Mouse (Mus musculus) ES-Bruce4 (cell line): ENCODE data around the gene Ccdc136. TPM values are rescaled to one million over a fixed set of nuclear protein-coding genes. Genes with fewer than 3 reads are reported as not detected.

Experiments used
- H3K27ac ChIP-seq: 2 replicates; pipeline ENCODE4 v1.5.1; 2012; ENCODE audit warnings: low read length, inconsistent platforms; ENCODE audit not compliant: insufficient read depth
- H3K27me3 ChIP-seq: 2 replicates; pipeline ENCODE4 v1.6.1; 2012; ENCODE audit warnings: mild to moderate bottlenecking, low read length, inconsistent platforms; ENCODE audit not compliant: control insufficient read depth, poor library complexity, insufficient read depth, severe bottlenecking
- H3K36me3 ChIP-seq: 2 replicates; pipeline ENCODE4 v1.6.1; 2012; ENCODE audit warnings: inconsistent platforms, mild to moderate bottlenecking, low read length, moderate library complexity; ENCODE audit not compliant: control insufficient read depth, poor library complexity, insufficient read depth, severe bottlenecking
- H3K4me1 ChIP-seq: one replicate; pipeline ENCODE4 v1.8.1; 2011; ENCODE audit warnings: low read length; ENCODE audit not compliant: control insufficient read depth, insufficient read depth
- H3K4me3 ChIP-seq: 2 replicates; pipeline ENCODE4 v1.5.1; 2011; ENCODE audit warnings: low read depth, mild to moderate bottlenecking, low read length
- H3K9ac ChIP-seq: 2 replicates; pipeline ENCODE4 v1.6.1; 2012; ENCODE audit warnings: low read depth, mild to moderate bottlenecking, inconsistent platforms; ENCODE audit not compliant: poor library complexity, severe bottlenecking
- H3K9me3 ChIP-seq: replicated peaks from 2 replicates; pipeline ENCODE4 v1.6.1; 2012; ENCODE audit warnings: mild to moderate bottlenecking, low read length, inconsistent platforms; ENCODE audit not compliant: control insufficient read depth, poor library complexity, insufficient read depth, severe bottlenecking
- CTCF ChIP-seq: IDR thresholded peaks from one replicate; pipeline ENCODE4 v1.8.1; 2011; ENCODE audit warnings: low read depth, low read length
- EP300 ChIP-seq: IDR thresholded peaks from 2 replicates; pipeline ENCODE4 v1.6.1; 2011; ENCODE audit warnings: low read depth, low read length; ENCODE audit not compliant: insufficient read depth
- POLR2A ChIP-seq: IDR thresholded peaks from one replicate; pipeline ENCODE4 v1.8.1; 2011; ENCODE audit warnings: low read length; ENCODE audit not compliant: insufficient read depth
- polyA plus RNA-seq: library from polyadenylated mRNA; stranded (reverse); fragments of >200 nt; gene quantifications from 2 replicates; pipeline ENCODE4 v1.2.4, GENCODE M21; 2011; ENCODE audit warnings: low read depth; ENCODE audit not compliant: missing spikeins, insufficient read depth, insufficient read length

Gene Ccdc136
- polyA plus RNA-seq, 1 experiment: 22.7 TPM

DNA sequence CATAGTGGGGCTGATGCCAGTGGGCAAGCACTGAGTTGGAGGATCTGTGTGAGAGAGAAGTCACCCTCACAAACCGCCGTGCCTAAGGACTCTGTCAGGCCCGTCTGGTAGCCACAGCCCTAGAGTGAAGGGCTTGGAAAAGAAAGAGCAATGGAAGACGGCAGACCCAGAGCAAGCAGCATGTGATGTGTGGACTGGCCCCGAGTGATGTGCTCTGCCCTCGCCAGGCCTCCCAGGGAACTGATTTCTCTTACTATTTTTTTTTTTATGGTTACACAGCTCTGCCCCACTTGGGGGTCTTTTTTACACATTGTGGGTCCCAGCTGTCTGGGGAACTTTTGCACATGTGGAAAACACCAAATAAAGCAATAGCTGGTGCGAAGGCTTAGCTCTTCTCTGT, 65.4 kb downstream of the Ccdc136 start:
- Histone ChIP-seq H3K27ac (no peak overlapping the region), H3K27me3 (no peaks in the 10 kb centered on the region), H3K9ac (no peak overlapping the region), H3K4me1 (no peaks in the 10 kb centered on the region), H3K9me3 (no peaks in the 10 kb centered on the region), H3K4me3 (no peak overlapping the region), H3K36me3 (no peaks in the 10 kb centered on the region)
- TF ChIP-seq POLR2A (no peak), EP300 (no peak), CTCF (no peak)

DNA sequence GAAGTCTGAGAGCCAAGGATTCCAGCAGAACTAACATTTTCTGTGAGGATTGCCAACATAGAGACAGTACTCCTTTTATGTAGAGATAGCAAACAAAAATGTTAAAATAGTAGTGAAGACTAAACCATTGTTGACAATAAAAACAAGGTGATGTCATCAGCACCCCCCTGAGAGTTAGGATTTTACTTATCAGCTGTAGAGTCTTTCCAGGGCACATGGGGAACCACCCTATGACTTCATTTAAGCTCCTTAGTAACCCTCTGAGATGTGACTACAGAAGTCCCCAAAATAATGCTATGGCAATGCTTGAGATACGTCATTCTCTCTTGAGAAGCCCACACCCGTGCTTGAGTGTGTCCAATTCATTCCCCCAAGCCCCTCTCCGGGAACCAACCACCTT, 67.3 kb downstream of the Ccdc136 start:
- no peak overlapping the region for H3K27ac ChIP-seq
- no peaks in the 10 kb centered on the region for H3K4me1 ChIP-seq
- H3K36me3 ChIP-seq: no peaks in the 10 kb centered on the region
- no peaks in the 10 kb centered on the region for H3K27me3 ChIP-seq
- TF ChIP-seq CTCF (no peak), POLR2A (no peak), EP300 (no peak)
- H3K9me3 ChIP-seq: no peaks in the 10 kb centered on the region
- no peak overlapping the region for H3K9ac ChIP-seq
- H3K4me3 ChIP-seq: no peak overlapping the region

GRCm38 (mm10) chr6:29467583-29468354, 71.7 kb downstream of the Ccdc136 start, which contains the start of gene Atp6v1f:
TSS of gene Atp6v1f (plus strand) at chr6:29467718.
- H3K9me3 ChIP-seq: no peaks in the 10 kb centered on the region
- H3K27me3 ChIP-seq: no peaks in the 10 kb centered on the region
- peak within 1 kb of the TSS; percentile 54 for H3K9ac ChIP-seq
- H3K4me3 ChIP-seq: peak within 1 kb of the TSS; percentile 83
- no peaks in the 10 kb centered on the region for H3K4me1 ChIP-seq
- peak within 1 kb of the TSS; percentile 28; the same call in 1 of the 2 replicates for H3K27ac ChIP-seq
- H3K36me3 ChIP-seq: peaks cover 4% of the 10 kb centered on the region; the same call in 1 of the 2 replicates
- no peak for TF ChIP-seq CTCF
- no peak for TF ChIP-seq POLR2A
- no peak for TF ChIP-seq EP300

DNA sequence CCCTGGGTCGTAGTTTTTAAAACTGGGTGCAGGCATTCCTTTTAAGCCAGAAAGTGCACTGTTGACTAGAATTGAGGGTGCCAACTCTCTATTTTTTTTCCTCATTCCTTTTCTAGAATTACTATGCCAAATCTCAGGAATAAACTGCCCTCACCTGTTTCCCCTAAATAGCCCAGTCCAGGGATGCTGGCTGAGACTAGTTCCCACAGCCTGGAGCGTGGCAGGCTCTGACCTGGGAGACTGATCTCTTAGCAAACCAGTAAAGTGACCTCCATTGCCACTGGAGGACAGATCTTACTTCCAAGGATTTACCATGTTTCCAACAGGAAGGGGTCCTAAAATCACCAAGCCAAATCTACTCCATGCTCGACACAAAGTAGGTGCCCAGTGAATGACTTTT, 72.7 kb downstream of the Ccdc136 start:
- no peaks in the 10 kb centered on the region for H3K4me1 ChIP-seq
- H3K4me3 ChIP-seq: no peak overlapping the region
- peaks cover 4% of the 10 kb centered on the region; the same call in 1 of the 2 replicates for H3K36me3 ChIP-seq
- H3K9me3 ChIP-seq: no peaks in the 10 kb centered on the region
- H3K9ac ChIP-seq: peak overlapping the region; percentile 54
- H3K27ac ChIP-seq: no peak overlapping the region
- TF ChIP-seq POLR2A (no peak), CTCF (no peak), EP300 (no peak)
- H3K27me3 ChIP-seq: no peaks in the 10 kb centered on the region

GRCm38 (mm10) chr6:29471137-29471536, 75.0 kb downstream of the Ccdc136 start, which contains the start of gene Atp6v1fnb:
TSS of gene Atp6v1fnb (plus strand) at chr6:29471437.
- H3K36me3 ChIP-seq: peaks cover 4% of the 10 kb centered on the region; the same call in 1 of the 2 replicates
- H3K9ac ChIP-seq: no peak within 1 kb of the TSS
- H3K4me3 ChIP-seq: no peak within 1 kb of the TSS
- no peaks in the 10 kb centered on the region for H3K9me3 ChIP-seq
- no peak for TF ChIP-seq EP300
- no peak for TF ChIP-seq CTCF
- TF ChIP-seq POLR2A: no peak
- no peak within 1 kb of the TSS for H3K27ac ChIP-seq
- no peaks in the 10 kb centered on the region for H3K4me1 ChIP-seq
- no peaks in the 10 kb centered on the region for H3K27me3 ChIP-seq

DNA sequence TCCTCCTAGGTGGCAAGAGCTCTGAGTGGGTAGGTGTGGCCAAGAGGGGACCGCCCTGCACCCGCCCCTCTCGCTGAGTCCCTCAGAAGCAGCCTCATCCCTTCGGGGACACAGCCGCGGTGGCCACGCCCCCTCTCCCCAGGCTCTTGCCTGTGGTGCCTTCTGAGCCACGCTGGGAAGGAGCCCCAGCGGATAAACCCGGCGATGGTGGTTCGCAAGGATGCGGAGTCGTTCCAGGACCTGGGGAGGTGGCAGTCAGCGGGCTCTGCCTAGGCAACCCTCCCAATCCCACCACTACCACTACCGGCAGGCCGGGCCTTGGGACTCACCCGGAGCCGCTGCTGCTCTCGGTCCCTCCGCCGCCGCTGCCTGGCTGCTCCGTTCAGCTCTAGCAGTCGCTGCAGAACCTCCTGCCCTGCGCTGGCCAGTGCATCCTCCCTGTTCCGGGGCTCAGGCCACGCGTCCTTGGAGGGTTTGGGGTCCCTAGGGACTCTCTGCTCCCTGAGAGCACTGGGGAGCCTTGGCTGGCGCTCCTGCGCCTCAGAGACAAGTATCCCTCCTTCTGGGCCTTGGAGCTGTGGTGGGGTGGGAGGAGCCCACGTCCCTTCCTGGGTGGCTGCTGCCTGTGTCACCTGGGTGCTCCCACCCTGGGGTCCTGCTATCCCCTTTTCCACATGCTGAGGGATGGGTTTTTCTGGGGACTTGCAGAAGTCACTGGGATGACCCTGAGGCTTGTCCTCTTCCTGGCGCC, 78.0 kb downstream of the Ccdc136 start:
- no peak overlapping the region for H3K27ac ChIP-seq

More for the DNA sequence above, 78.0 kb downstream of the Ccdc136 start:
- peak overlapping the region; percentile 43 for H3K9ac ChIP-seq
- H3K4me1 ChIP-seq: no peaks in the 10 kb centered on the region
- peak overlapping the region; percentile 64 for H3K4me3 ChIP-seq
- TF ChIP-seq POLR2A (no peak), EP300 (no peak), CTCF (no peak)
- no peaks in the 10 kb centered on the region for H3K9me3 ChIP-seq
- peaks cover 4% of the 10 kb centered on the region; the same call in 1 of the 2 replicates for H3K36me3 ChIP-seq
- H3K27me3 ChIP-seq: no peaks in the 10 kb centered on the region
